ENCODE assay signal across 9 mouse cellular contexts in genomic region chr3:94601959-94602358, GRCm38 (mm10). TPM values are rescaled to one million over a fixed set of nuclear protein-coding genes. Genes with fewer than 3 reads are reported as not detected.
DNase-seq lines count a peak whose midpoint lies in the region; ATAC-seq and TF ChIP-seq lines count a peak whose summit lies in the region.
"Had no signal": no experiment of that assay in that cellular context is flagged by ENCODE, and none has a peak within 500 bp of the region (broad histone marks: within the 10 kb centered on the region; RNA-seq: fewer than 3 reads in every experiment).

No protein-coding gene starts in this region.

- no peaks in the 10 kb centered on the region for H3K4me1 ChIP-seq in hindbrain, embryonic 11.5 days (replicated peaks; ENCODE audit: control insufficient read depth, insufficient read depth, low read length)
- no peaks in the 10 kb centered on the region for H3K4me1 ChIP-seq in limb, embryonic 14.5 days (ENCODE audit: control insufficient read depth, insufficient read depth, low read length)
- no peaks in the 10 kb centered on the region for H3K4me1 ChIP-seq in neural tube, embryonic 13.5 days (replicated peaks)

- no peak overlapping the region for H3K9ac ChIP-seq in hindbrain, embryonic 11.5 days (ENCODE audit: low read depth, low read length)
- no peak overlapping the region for H3K9ac ChIP-seq in limb, embryonic 14.5 days (ENCODE audit: low read depth, low read length, severe bottlenecking)
- no peak overlapping the region for H3K9ac ChIP-seq in neural tube, embryonic 13.5 days

- no peak overlapping the region for H3K4me2 ChIP-seq in hindbrain, embryonic 11.5 days (replicated peaks; ENCODE audit: low read depth, low read length)
- H3K4me2 ChIP-seq in limb, embryonic 14.5 days (replicated peaks; ENCODE audit: low read depth, low read length, severe bottlenecking), result no peak overlapping the region
- H3K4me2 ChIP-seq in neural tube, embryonic 13.5 days, result no peak overlapping the region

- DNase-seq in right cerebral cortex, adult 18-20 months, result peak; percentile 26
- no peak for DNase-seq in right cerebral cortex, postnatal 36 days (ENCODE audit: low spot score in 2 of 2)
- peak; percentile 33 for DNase-seq in T-cell, adult 2 months (ENCODE audit: low spot score)
- DNase-seq in embryo, embryonic 10 days (ENCODE audit: low spot score), result peak; percentile 75
- DNase-seq in hindbrain, embryonic 11.5 days (ENCODE audit: low spot score), result peak; percentile 71
- peak; percentile 75 for DNase-seq in limb, embryonic 14.5 days (ENCODE audit: low spot score)
- no peak for DNase-seq in yolk sac, embryonic 10.5 days (ENCODE audit: low spot score)

- no peak for TF ChIP-seq POLR2A in limb, embryonic 14.5 days (IDR thresholded peaks at IDR 0.05; ENCODE audit: borderline replicate concordance, extremely low read depth, insufficient read depth, insufficient read length)

- H3K27ac ChIP-seq in hindbrain, embryonic 11.5 days (ENCODE audit: low read depth, low read length), result no peak overlapping the region
- H3K27ac ChIP-seq in limb, embryonic 14.5 days (replicated peaks; ENCODE audit: low read depth, low read length), result no peak overlapping the region
- H3K27ac ChIP-seq in neural tube, embryonic 13.5 days (replicated peaks), result no peak overlapping the region

- no peak for ATAC-seq in hindbrain, embryonic 11.5 days (ENCODE audit: low FRiP score)
- ATAC-seq in limb, embryonic 14.5 days (ENCODE audit: low FRiP score, low read depth), result peak; percentile 70; the same call in 1 of the 2 replicates
- ATAC-seq in neural tube, embryonic 13.5 days (ENCODE audit: low read depth), result peak; percentile 56; the same call in 1 of the 2 replicates

- H3K4me3 ChIP-seq in hindbrain, embryonic 11.5 days (ENCODE audit: low read depth, low read length), result no peak overlapping the region
- no peak overlapping the region for H3K4me3 ChIP-seq in limb, embryonic 14.5 days (replicated peaks; ENCODE audit: low read length)
- no peak overlapping the region for H3K4me3 ChIP-seq in neural tube, embryonic 13.5 days

- H3K27me3 ChIP-seq in hindbrain, embryonic 11.5 days (ENCODE audit: control insufficient read depth, insufficient read depth, low read length), result no peaks in the 10 kb centered on the region
- no peaks in the 10 kb centered on the region for H3K27me3 ChIP-seq in limb, embryonic 14.5 days (ENCODE audit: control insufficient read depth, insufficient read depth, low read length)
- no peaks in the 10 kb centered on the region for H3K27me3 ChIP-seq in neural tube, embryonic 13.5 days

- no peaks in the 10 kb centered on the region for H3K36me3 ChIP-seq in hindbrain, embryonic 11.5 days (ENCODE audit: control insufficient read depth, insufficient read depth, low read length)
- H3K36me3 ChIP-seq in limb, embryonic 14.5 days (ENCODE audit: control insufficient read depth, insufficient read depth, low read length), result no peaks in the 10 kb centered on the region
- H3K36me3 ChIP-seq in neural tube, embryonic 13.5 days, result no peaks in the 10 kb centered on the region

- no peaks in the 10 kb centered on the region for H3K9me3 ChIP-seq in hindbrain, embryonic 11.5 days (ENCODE audit: control insufficient read depth, low read length)
- no peaks in the 10 kb centered on the region for H3K9me3 ChIP-seq in limb, embryonic 14.5 days (ENCODE audit: control insufficient read depth, low read length)
- no peaks in the 10 kb centered on the region for H3K9me3 ChIP-seq in neural tube, embryonic 13.5 days

- 3% methylated on average over 4 of the region's 4 CpGs for WGBS in hindbrain, embryonic 11.5 days
- 0% methylated on average over 4 of the region's 4 CpGs for WGBS in limb, embryonic 14.5 days
- 3% methylated on average over 4 of the region's 4 CpGs for WGBS in neural tube, embryonic 13.5 days

RNA-seq across cellular contexts. Expression of gene Snx27, which starts 19.4 kb away (rescaled TPM):
- 40.6 and 42.4 TPM in 2 replicates for polyA plus RNA-seq in hindbrain, embryonic 11.5 days (2014; fragmentation: Nextera tagmentation; extraction: Ambion mirVana)
- polyA plus RNA-seq in limb, embryonic 14.5 days (2012; rRNA removed), result 22.5 and 24.3 TPM in 2 replicates
- polyA plus RNA-seq in limb, embryonic 14.5 days (2014; fragmentation: Nextera tagmentation; extraction: Ambion mirVana), result 37.2 and 43.0 TPM in 2 replicates
- 77.0 and 83.0 TPM in 2 replicates for polyA plus RNA-seq in neural tube, embryonic 13.5 days (2015; fragmentation: Nextera tagmentation; extraction: Ambion mirVana)

RNA-seq across cellular contexts. Expression of gene Gm10972, which starts 41.0 kb away (rescaled TPM):
- not detected in 2 replicates for polyA plus RNA-seq in hindbrain, embryonic 11.5 days (2014; fragmentation: Nextera tagmentation; extraction: Ambion mirVana)
- polyA plus RNA-seq in limb, embryonic 14.5 days (2012; rRNA removed), result not detected in 2 replicates
- not detected in 2 replicates for polyA plus RNA-seq in limb, embryonic 14.5 days (2014; fragmentation: Nextera tagmentation; extraction: Ambion mirVana)
- polyA plus RNA-seq in neural tube, embryonic 13.5 days (2015; fragmentation: Nextera tagmentation; extraction: Ambion mirVana), result not detected in 2 replicates
- polyA plus RNA-seq: gonadal fat pad, adult 2 months had no signal

RNA-seq across cellular contexts. Expression of gene Tuft1, which starts 56.7 kb away (rescaled TPM):
- 3.9 and 4.5 TPM in 2 replicates for polyA plus RNA-seq in hindbrain, embryonic 11.5 days (2014; fragmentation: Nextera tagmentation; extraction: Ambion mirVana)
- polyA plus RNA-seq in limb, embryonic 14.5 days (2012; rRNA removed), result 9.8 and 11.9 TPM in 2 replicates
- 16.6 and 19.1 TPM in 2 replicates for polyA plus RNA-seq in limb, embryonic 14.5 days (2014; fragmentation: Nextera tagmentation; extraction: Ambion mirVana)
- polyA plus RNA-seq in neural tube, embryonic 13.5 days (2015; fragmentation: Nextera tagmentation; extraction: Ambion mirVana), result 2.7 and 3.5 TPM in 2 replicates

Comparison
In these comparisons a context has a peak if more than half of its experiments do, and no peak if none do; other contexts are left out.
1. DNase-seq: peak in right cerebral cortex, adult 18-20 months (single experiment), T-cell, adult 2 months (single experiment), embryo, embryonic 10 days (single experiment), hindbrain, embryonic 11.5 days (single experiment) and limb, embryonic 14.5 days (single experiment); none in right cerebral cortex, postnatal 36 days (0 of 2) and yolk sac, embryonic 10.5 days (single experiment).